Mouse (Mus musculus) MEL (cell line): Measurements from ENCODE around the gene Spats1.

ENCODE experiments used
- BHLHE40 ChIP-seq: IDR thresholded peaks from 2 replicates; pipeline ENCODE4 v1.6.1; 2012; ENCODE audit warnings: low read depth, mild to moderate bottlenecking, inconsistent platforms, low read length, improper control_type of control experiment, borderline replicate concordance
- CTCF ChIP-seq, 3 experiments: IDR thresholded peaks in 2 of 3; conservative IDR thresholded peaks in 1 of 3; 2 replicates each; pipeline ENCODE4 v1.5.1; 2011 to 2012; ENCODE audit warnings: low read length in 3 of 3, low read depth in 2 of 3, mild to moderate bottlenecking in 2 of 3, improper control_type of control experiment in 1 of 3, inconsistent platforms in 1 of 3, mixed read lengths in 1 of 3, moderate library complexity in 1 of 3; ENCODE audit not compliant: control insufficient read depth in 1 of 3, insufficient read depth in 1 of 3, poor library complexity in 1 of 3, severe bottlenecking in 1 of 3
- ELF1 ChIP-seq: IDR thresholded peaks from 2 replicates; pipeline ENCODE4 v1.6.1; 2014; ENCODE audit warnings: low read depth, mild to moderate bottlenecking, inconsistent platforms, low read length, improper control_type of control experiment, moderate library complexity
- POLR2A ChIP-seq, 2 experiments: IDR thresholded peaks; 2 replicates each; pipeline ENCODE4 v1.6.1; 2011 to 2012; ENCODE audit warnings: low read length in 2 of 2, mild to moderate bottlenecking in 2 of 2, control low read depth in 1 of 2, improper control_type of control experiment in 1 of 2, low read depth in 1 of 2, moderate library complexity in 1 of 2; ENCODE audit not compliant: control insufficient read depth in 1 of 2, insufficient read depth in 1 of 2, poor library complexity in 1 of 2
- USF1 ChIP-seq: IDR thresholded peaks from 2 replicates; pipeline ENCODE4 v1.6.1; 2014; ENCODE audit warnings: low read depth, mild to moderate bottlenecking, inconsistent platforms, low read length, improper control_type of control experiment, moderate library complexity

- TF ChIP-seq ELF1 (no peak), CTCF (IDR thresholded peaks at IDR 0.05 in 2 of 3, conservative IDR thresholded peaks at IDR 0.05 in 1 of 3; ENCODE audit: control insufficient read depth in 1 of 3, insufficient read depth in 1 of 3, low read depth in 2 of 3, low read length in 3 of 3, poor library complexity in 1 of 3, severe bottlenecking in 1 of 3) (no peak), BHLHE40 (no peak), USF1 (no peak), POLR2A (IDR thresholded peaks at IDR 0.05; ENCODE audit: control insufficient read depth in 1 of 2, insufficient read depth in 1 of 2, low read depth in 1 of 2, low read length in 2 of 2, poor library complexity in 1 of 2) (no peak)
These were observed 73.9 kb downstream of the Spats1 start for GRCm38 (mm10) chr17:45401126-45401905.
